Mouse (Mus musculus) spleen, postnatal 0 days (tissue): ENCODE data around the gene Rps10. TPM values are rescaled to one million over a fixed set of nuclear protein-coding genes. Genes with fewer than 3 reads are reported as not detected.

ENCODE experiments used
- polyA plus RNA-seq: library from polyadenylated mRNA; unstranded; fragments of >200 nt; fragmentation: Nextera tagmentation; extraction: Ambion mirVana; gene quantifications from 2 replicates; pipeline ENCODE4 v1.2.1, GENCODE M21; 2015

Rps10 gene
- 1,040 and 1,063 TPM in 2 replicates for polyA plus RNA-seq

DNA sequence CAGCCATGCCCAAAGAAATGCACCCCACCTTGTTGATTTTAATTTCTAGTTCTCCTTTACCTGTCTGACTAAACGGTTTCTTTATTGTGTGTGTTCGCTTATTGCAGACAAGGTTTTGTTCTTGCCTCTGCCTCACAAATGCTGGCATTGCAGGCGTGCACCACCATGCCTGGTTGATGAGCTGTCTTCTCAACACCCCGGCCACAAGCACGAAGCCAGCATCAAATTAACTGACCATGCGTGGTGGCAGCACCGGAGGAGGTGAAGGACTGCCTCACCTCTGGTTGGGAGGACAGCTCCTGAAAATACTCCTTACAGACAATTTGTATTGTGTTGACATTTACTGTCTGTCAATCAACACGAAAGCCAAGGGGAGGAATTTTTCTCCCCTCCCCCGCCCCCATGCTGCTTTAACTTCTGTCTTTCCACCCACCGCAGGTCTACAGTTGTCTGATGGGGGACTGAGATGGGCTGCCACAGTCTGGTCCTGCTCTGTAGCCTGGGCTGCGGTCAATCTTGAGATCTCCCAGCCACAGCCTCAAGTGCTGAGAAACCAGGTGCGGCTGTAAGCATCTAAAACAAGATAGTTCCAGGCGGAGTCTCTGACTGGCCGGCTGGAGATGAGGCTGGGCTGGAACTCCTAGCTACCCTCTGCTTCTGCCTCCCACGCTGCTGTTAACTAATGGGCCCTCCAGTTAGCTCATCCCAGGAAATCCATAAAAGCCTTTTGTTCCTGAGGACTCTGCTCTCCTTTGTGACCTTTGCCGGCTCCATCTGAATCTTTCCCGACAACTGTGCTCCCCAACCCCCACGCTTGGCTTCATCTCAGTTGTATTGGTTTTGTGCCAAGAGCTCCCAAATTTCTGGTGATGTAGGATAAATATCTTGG, at the start of gene Rps10:
Rps10 (minus strand) TSS at position 538 of the 889 bp plus-strand sequence.

DNA sequence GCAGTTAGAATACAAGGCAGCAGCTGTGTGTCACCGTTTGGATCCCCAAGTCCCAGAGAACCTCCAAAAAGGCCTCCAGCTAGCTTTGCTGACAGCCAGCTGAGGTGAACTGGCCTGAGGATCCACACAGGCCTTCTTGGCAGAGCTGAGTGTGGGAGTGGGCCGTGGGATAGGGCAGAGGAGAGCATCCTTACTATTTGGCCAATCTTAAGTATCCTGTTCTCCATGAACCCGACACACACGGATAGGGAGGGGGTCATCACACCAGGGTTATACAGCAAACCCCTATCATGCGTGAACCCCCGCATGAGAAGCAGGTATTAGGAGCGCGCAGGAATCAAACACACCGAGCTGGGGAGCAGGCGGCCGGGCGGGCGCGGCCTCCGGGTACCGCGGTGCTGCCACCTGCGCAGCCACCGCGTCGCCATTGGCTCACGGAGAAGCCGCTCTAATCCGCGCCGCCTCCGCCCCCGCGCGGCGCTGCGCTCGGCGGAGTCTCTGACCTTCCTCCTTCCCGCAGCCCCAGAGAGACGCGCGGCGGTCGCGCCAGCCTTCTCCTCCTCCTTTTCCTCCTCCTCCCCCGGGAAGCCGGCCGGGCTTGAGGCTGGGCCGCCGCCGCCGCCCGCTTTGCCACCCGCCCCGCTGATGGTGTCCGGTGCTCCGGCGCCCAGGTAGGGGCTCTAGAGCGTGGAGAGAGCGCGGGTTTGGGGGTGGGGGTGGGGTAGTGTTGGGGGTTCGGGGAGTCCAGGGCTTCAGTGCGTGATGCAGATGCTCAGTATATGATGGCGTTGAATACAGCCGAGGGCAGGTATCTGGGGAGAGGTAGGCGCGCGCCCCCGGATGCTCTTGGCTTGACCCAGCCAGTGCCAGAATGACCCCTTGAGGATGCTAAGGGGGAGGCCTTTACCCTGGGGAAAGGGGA, 18.9 kb upstream of the Rps10 start, which contains the start of gene Pacsin1:
Pacsin1 (plus strand) TSS at position 421 of the 922 bp plus-strand sequence.

DNA sequence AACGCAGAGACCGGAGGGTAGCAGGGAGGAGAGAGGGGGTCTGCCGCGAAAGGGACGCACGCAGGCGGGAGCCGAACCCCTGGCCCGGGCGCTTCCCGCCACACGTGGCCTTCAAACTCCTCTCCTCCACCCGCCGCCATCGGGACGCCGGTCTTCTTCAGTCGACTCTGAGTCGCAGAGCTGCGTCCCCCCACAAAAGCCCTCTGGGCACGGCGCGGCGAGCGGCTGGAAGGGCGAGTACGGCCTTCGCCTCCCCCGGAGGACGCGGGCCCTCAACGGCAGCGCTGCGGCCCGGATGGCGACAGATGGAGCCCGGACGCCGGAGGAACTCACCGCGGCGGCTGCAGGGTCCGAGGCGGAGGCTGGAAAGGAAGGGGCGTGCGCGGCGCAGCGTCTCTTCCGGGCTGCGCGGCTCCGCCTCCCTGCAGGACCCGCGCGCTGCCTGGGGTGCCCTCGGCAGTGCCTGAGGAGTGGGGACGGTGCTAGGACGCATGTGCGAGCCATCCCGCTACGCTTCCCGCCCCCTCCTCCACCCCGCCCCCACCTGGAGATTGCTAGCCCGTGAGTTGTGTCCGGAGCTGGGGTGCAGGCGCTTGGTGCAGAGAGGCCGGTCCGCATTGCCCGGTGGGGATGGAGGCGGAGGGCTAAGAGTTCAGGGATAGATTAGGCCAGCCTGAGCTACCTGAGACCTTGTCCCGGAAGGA, 1.4 kb downstream of the Rps10 start, which contains the start of gene RPS10-NUDT3:
RPS10-NUDT3 (minus strand) TSS at position 352 of the 704 bp plus-strand sequence.

DNA sequence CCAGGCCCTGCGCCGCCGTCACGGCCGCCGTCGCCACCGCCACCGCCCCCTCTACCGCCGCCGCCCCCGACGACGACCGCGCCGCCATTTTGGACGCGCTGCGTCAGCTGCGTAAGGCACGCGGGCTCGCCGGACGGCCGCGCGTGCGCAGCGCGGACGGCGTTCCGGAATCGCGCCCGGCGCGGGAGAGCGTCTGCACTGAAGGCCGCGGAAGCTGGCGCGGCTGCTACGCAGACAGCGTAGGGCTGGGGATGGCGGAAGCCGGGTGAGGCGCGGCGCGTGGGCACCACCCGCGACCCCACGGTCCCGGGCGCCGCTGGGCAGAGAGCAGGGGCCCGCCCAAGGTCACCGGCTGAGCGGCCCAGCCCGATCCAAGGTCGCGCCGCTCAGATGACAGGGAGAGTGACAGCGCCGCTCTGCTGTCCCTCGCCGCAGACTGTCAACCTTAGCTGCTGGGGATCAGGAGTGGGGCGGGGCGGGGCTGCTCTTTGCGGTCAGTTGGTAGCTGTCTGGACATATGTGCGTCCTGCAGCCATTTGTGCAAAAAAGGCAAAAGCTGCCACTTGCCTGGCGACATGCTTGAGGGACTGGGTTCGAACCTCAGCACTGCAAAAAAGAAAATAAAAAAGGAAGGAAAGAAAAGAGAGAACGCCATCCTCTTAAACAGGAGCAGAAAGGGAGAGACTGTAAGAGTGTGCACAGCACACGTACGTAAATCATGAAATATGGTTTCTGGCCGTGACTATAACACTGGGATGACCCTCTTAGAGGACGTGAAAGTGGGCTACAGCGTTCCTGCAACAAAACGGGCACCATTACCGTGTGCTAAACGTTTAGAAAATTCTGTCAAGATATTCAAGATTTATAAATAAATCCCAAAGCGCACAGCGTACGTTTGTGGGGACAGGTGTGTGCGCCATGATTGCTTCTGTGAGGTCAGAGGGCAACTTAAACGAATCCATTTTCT, 12.8 kb downstream of the Rps10 start, which contains the start of gene Nudt3:
Nudt3 (minus strand) TSS at position 136 of the 967 bp plus-strand sequence.

Other genes starting within 250 kb of the Rps10 start
- gene Grm4, start 115.3 kb downstream of the Rps10 start, polyA plus RNA-seq: not detected in 2 replicates
- 113 and 125 TPM in 2 replicates for gene Hmga1, start 80.2 kb downstream of the Rps10 start, polyA plus RNA-seq
- 34.4 and 42.1 TPM in 2 replicates for gene AI413582, start 70.9 kb downstream of the Rps10 start, polyA plus RNA-seq
- gene Nudt3, start 13.2 kb downstream of the Rps10 start, polyA plus RNA-seq: 40.4 and 41.3 TPM in 2 replicates
- gene RPS10-NUDT3, start 1.4 kb downstream of the Rps10 start, polyA plus RNA-seq: not detected in 2 replicates
- gene Pacsin1, start 18.8 kb upstream of the Rps10 start, polyA plus RNA-seq: 0.54 and 1.4 TPM in 2 replicates
- 0.12 TPM in 1 of 2 replicates, not detected in the other for gene Spdef, start 92.3 kb upstream of the Rps10 start, polyA plus RNA-seq
- gene D17Wsu92e, start 184.0 kb upstream of the Rps10 start, polyA plus RNA-seq: 26.5 and 26.8 TPM in 2 replicates
- 222 and 225 TPM in 2 replicates for gene Snrpc, start 201.5 kb upstream of the Rps10 start, polyA plus RNA-seq
- 3.2 and 3.5 TPM in 2 replicates for gene Uhrf1bp1, start 219.8 kb upstream of the Rps10 start, polyA plus RNA-seq